Mouse (Mus musculus) heart, embryonic 11.5 days (tissue): ENCODE measurements around the gene Trmt1l. TPM values are rescaled to one million over a fixed set of nuclear protein-coding genes. Genes with fewer than 3 reads are reported as not detected.
"Not testable (repeated sequence)": the region's sequence is repeated elsewhere in the genome, so short reads cannot be mapped to it uniquely, and the experiment has no call there.

Experiments
- ATAC-seq: fragments of 200-750 bp; cut with Nextera tagmentation; replicated peaks from 2 replicates; pipeline ENCODE4 v1.8.0; 2017; ENCODE audit warnings: moderate library complexity; ENCODE audit not compliant: insufficient number of reproducible peaks, low FRiP score, low TSS enrichment
- H3K27ac ChIP-seq: fragments of 300-500 bp; sonication (generic); 2 replicates; pipeline ENCODE4 v1.5.1; 2014; ENCODE audit warnings: mild to moderate bottlenecking, low read depth, low read length
- H3K27me3 ChIP-seq: fragments of 300-500 bp; sonication (generic); 2 replicates; pipeline ENCODE4 v1.6.1; 2014; ENCODE audit warnings: mild to moderate bottlenecking, low read length, mixed read lengths; ENCODE audit not compliant: control insufficient read depth, insufficient read depth
- H3K36me3 ChIP-seq: fragments of 300-500 bp; sonication (generic); 2 replicates; pipeline ENCODE4 v1.6.1; 2014; ENCODE audit warnings: mild to moderate bottlenecking, low read length, moderate library complexity, mixed read lengths; ENCODE audit not compliant: control insufficient read depth, insufficient read depth
- H3K4me1 ChIP-seq: fragments of 300-500 bp; sonication (generic); 2 replicates; pipeline ENCODE4 v1.6.1; 2014; ENCODE audit warnings: low read length; ENCODE audit not compliant: control insufficient read depth, insufficient read depth
- H3K4me2 ChIP-seq: fragments of 300-500 bp; sonication (generic); 2 replicates; pipeline ENCODE4 v1.6.1; 2014; ENCODE audit warnings: mild to moderate bottlenecking, moderate library complexity
- H3K4me3 ChIP-seq: fragments of 300-500 bp; sonication (generic); 2 replicates; pipeline ENCODE4 v1.5.1; 2014; ENCODE audit warnings: low read depth, low read length
- H3K9ac ChIP-seq: fragments of 300-500 bp; sonication (generic); 2 replicates; pipeline ENCODE4 v1.6.1; 2014; ENCODE audit warnings: mild to moderate bottlenecking, low read depth, low read length, moderate library complexity
- H3K9me3 ChIP-seq: fragments of 300-500 bp; sonication (generic); replicated peaks from 2 replicates; pipeline ENCODE4 v1.6.1; 2016; ENCODE audit warnings: low read length; ENCODE audit not compliant: control insufficient read depth
- WGBS: fragments of 180-500 bp; shearing (Covaris S2); extraction: QIAGEN DNeasy Blood & Tissue Kit; methylation state at CpG from one replicate; pipeline ENCODE4 v1.1.7; 2014; ENCODE audit not compliant: insufficient replicate concordance; 5-methylcytosine and 5-hydroxymethylcytosine counted together
- polyA plus RNA-seq: library from polyadenylated mRNA; unstranded; fragments of >200 nt; fragmentation: Nextera tagmentation; extraction: Ambion mirVana; gene quantifications from 2 replicates; pipeline ENCODE4 v1.2.1, GENCODE M21; 2014

Trmt1l gene
- polyA plus RNA-seq, 1 experiment from 2014 or later, result 45.7 TPM

DNA sequence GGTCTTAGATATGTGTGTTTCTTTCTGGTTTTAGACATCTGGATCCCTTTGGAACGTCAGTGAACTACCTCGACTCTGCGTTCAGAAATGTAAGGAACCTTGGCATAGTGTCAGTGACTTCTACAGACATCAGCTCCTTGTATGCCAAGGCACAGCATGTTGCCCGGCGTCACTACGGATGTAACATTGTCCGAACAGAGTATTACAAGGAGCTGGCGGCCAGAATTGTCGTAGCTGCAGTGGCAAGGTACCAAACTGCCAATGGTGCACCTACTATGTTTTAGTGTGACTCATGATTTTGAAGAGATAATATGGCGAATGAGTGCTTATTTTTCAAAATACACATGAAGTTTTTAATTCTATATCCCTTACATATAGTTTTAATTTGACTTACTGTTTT, 21.5 kb downstream of the Trmt1l start:
- ATAC-seq, result no peak

DNA sequence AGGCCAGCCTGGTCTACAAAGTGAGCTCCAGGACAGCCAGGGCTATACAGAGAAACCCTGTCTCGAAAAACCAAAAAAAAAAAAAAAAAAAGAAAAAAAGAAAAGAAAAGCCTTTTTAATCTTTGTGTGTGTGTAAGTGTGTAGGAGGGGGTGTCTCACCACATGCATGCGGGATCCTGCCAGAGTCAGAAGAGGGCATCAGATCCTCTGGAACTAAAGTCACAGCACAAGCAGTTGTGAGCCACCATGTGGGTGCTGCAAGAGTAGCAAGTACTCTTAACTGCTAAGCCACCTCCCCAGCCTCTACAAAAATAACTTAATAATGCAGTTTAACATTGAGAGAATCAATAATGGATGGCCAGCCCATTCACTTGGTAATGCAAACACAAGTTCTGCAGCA, 22.5 kb downstream of the Trmt1l start:
- Histone ChIP-seq H3K9me3 (no peaks in the 10 kb centered on the region), H3K9ac (no peak overlapping the region), H3K27ac (no peak overlapping the region), H3K27me3 (no peaks in the 10 kb centered on the region), H3K4me2 (no peak overlapping the region), H3K36me3 (peaks cover 41% of the 10 kb centered on the region), H3K4me3 (no peak overlapping the region), H3K4me1 (no peaks in the 10 kb centered on the region)
- WGBS, result 90% methylated on average over 1 of the region's 2 CpGs
- ATAC-seq, result no peak

More for the DNA sequence above, 21.5 kb downstream of the Trmt1l start:
- H3K9ac ChIP-seq, result no peak overlapping the region
- H3K27ac ChIP-seq, result no peak overlapping the region
- H3K27me3 ChIP-seq, result no peaks in the 10 kb centered on the region
- WGBS, result 95% methylated on average over 10 of the region's 10 CpGs
- no peak overlapping the region for H3K4me3 ChIP-seq
- no peak overlapping the region for H3K4me2 ChIP-seq
- H3K36me3 ChIP-seq, result peaks cover 50% of the 10 kb centered on the region
- H3K9me3 ChIP-seq, result no peaks in the 10 kb centered on the region
- no peaks in the 10 kb centered on the region for H3K4me1 ChIP-seq

DNA sequence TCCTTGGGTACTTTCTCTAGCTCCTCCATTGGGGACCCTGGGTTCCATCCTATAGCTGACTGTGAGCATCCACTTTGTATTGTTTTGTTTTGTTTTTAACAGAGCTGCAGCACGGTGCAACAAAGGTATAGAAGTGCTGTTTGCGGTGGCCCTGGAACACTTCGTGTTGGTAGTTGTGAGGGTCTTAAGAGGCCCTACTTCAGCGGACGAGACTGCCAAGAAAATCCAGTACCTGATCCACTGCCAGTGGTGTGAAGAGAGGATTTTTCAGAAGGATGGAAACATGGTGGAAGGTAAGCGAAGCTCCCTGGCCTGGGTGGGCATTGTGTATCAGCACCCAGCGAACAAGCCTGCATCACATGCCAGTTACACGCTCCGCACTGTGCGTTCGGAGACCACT, 23.6 kb downstream of the Trmt1l start:
- peaks cover 43% of the 10 kb centered on the region for H3K36me3 ChIP-seq
- no peaks in the 10 kb centered on the region for H3K4me1 ChIP-seq
- no peak overlapping the region for H3K4me2 ChIP-seq
- no peak for ATAC-seq
- H3K9ac ChIP-seq, result no peak overlapping the region
- H3K9me3 ChIP-seq, result no peaks in the 10 kb centered on the region
- no peak overlapping the region for H3K27ac ChIP-seq
- 95% methylated on average over 11 of the region's 11 CpGs for WGBS
- H3K27me3 ChIP-seq, result no peaks in the 10 kb centered on the region
- no peak overlapping the region for H3K4me3 ChIP-seq

DNA sequence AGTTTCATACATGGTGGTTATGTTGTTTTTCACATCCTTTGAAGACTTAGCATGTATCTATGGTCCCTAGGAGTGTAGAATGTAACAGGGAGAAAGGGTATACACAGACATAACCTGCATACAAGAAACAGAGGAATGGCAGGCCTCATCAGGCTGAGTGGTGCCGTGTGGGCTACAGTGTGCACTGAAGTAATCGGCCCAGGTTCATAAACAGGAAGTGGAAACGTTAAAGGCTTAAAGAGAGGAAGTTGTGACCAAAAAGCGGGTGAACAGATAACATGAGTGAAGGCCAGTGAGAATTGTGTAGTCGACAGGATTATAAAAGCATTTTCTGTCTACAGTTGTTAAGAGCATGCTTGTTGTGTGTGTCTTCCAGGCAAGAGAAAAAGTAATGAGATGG, 28.7 kb downstream of the Trmt1l start:
- Histone ChIP-seq H3K36me3 (peaks cover 28% of the 10 kb centered on the region), H3K4me1 (no peaks in the 10 kb centered on the region), H3K27ac (no peak overlapping the region), H3K9me3 (no peaks in the 10 kb centered on the region), H3K27me3 (no peaks in the 10 kb centered on the region), H3K4me3 (no peak overlapping the region), H3K9ac (no peak overlapping the region), H3K4me2 (no peak overlapping the region)
- ATAC-seq, result no peak
- WGBS, result 65% methylated on average over 5 of the region's 5 CpGs

DNA sequence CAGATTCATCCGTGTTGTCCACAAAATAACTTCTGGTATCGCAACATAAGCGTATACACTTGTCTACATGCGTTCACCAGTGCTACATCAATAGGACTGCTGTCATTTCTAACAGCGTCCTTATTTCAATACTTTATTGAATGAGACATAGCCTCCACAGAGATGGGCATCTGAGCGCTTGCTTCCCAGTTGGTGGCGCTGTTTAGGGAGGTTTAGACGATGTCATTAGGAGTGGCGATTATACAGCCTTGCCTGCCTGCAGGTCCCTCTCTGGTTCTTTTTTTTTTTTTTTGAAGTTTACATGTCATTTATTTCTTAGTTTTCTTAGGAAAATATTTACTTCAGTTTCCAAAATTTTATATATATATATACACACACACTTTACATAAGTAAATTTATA, 32.9 kb downstream of the Trmt1l start:
- no peaks in the 10 kb centered on the region for H3K27me3 ChIP-seq
- no peak overlapping the region for H3K27ac ChIP-seq
- H3K4me2 ChIP-seq, result no peak overlapping the region
- no peak overlapping the region for H3K9ac ChIP-seq
- peaks cover 3% of the 10 kb centered on the region; the same call in 1 of the 2 replicates for H3K4me1 ChIP-seq
- H3K9me3 ChIP-seq, result no peaks in the 10 kb centered on the region
- peaks cover 8% of the 10 kb centered on the region; the same call in 1 of the 2 replicates for H3K36me3 ChIP-seq
- 78% methylated on average over 9 of the region's 9 CpGs for WGBS
- H3K4me3 ChIP-seq, result no peak overlapping the region
- no peak for ATAC-seq

DNA sequence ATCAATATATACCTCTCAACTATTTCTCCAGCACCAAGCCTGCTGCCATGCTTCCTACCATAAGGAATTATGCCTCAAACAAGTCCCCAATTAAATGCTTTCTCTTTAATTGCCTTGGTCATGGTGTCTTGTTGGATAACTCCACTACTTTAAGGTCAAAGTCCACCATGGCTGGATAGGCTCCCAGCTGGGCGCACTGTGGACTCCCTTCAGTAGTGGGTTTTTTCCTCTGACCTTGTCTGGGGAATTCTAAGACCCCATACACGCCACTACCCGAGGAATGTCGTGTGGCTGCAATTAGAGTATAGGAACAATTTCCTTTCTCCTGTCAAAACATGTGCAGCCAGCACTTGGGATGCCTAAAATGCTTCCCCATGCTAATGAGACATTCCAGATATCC, 36.6 kb downstream of the Trmt1l start:
- Histone ChIP-seq H3K9me3 (no peaks in the 10 kb centered on the region), H3K4me1 (peaks cover 3% of the 10 kb centered on the region; the same call in 1 of the 2 replicates), H3K4me2 (no peak overlapping the region), H3K4me3 (no peak overlapping the region), H3K27ac (no peak overlapping the region), H3K9ac (no peak overlapping the region), H3K36me3 (peaks cover 8% of the 10 kb centered on the region; the same call in 1 of the 2 replicates), H3K27me3 (no peaks in the 10 kb centered on the region)
- WGBS, result 42% methylated on average over 4 of the region's 4 CpGs
- no peak for ATAC-seq

DNA sequence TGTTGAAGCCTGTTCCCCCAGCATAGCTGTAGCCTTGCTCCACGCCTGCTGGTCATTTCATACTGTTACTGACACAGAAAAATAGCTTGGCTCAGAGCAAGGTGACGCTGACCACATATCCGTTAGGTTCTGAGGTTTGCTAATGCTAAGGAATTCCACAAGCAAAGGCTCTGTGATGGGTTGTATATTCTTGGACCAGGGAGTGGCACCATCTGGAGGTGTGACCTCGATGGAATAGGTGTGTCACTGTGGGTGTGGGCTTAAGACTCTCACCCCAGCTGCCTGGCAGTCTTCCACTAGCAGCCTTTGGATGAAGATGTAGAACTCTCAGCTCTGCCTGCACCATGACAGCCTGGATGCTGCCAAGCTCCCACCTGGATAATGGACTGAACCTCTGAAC, 38.2 kb downstream of the Trmt1l start:
- Histone ChIP-seq H3K4me3 (no peak overlapping the region), H3K4me1 (peaks cover 3% of the 10 kb centered on the region; the same call in 1 of the 2 replicates), H3K9ac (no peak overlapping the region), H3K36me3 (peaks cover 10% of the 10 kb centered on the region), H3K27me3 (no peaks in the 10 kb centered on the region), H3K4me2 (no peak overlapping the region), H3K27ac (no peak overlapping the region), H3K9me3 (no peaks in the 10 kb centered on the region)
- WGBS, result 84% methylated on average over 4 of the region's 4 CpGs
- ATAC-seq, result no peak

DNA sequence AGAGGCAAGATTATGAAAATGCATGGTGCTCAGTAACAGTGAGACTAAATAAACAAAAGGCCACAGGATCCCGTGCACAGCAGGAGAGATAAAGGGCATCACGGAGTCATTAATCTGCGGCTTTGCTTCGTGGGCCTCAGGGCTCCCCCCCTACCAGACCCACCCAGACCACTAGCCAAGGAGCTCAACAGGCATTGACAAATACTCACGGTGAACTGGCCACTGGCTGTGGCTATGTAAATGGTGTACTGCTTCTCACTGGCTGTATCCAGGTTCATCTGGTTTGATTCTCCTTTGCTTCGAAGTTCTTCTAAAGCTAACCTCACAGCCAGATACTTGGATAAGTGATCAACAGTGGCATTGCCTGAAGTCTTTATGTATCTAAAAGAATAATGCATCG, 43.1 kb downstream of the Trmt1l start:
- Histone ChIP-seq H3K4me1 (no peaks in the 10 kb centered on the region), H3K27ac (no peak overlapping the region), H3K9me3 (no peaks in the 10 kb centered on the region), H3K4me2 (no peak overlapping the region), H3K4me3 (no peak overlapping the region), H3K36me3 (peaks cover 36% of the 10 kb centered on the region), H3K9ac (no peak overlapping the region), H3K27me3 (no peaks in the 10 kb centered on the region)
- ATAC-seq, result no peak
- 71% methylated on average over 7 of the region's 7 CpGs for WGBS

DNA sequence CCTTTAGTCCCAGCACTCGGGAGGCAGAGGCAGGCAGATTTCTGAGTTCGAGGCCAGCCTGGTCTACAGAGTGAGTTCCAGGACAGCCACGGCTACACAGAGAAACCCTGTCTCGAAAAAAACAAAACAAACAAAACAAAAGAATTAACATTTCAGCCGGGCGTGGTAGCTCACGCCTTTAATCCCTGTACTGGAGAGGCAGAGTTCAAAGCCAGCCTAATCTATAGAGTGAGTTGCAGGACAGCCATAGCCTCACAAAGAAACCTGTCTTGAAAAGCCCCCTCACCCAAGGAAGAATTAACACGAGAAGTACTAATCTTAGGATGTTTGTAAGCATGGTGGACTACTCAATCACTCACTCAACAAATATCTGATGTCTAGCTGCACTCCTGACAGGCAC, 44.0 kb downstream of the Trmt1l start:
- not testable (repeated sequence) for H3K4me3 ChIP-seq, H3K4me2 ChIP-seq, ATAC-seq, H3K27ac ChIP-seq, H3K4me1 ChIP-seq, H3K9ac ChIP-seq, H3K9me3 ChIP-seq, H3K27me3 ChIP-seq
- 92% methylated on average over 8 of the region's 8 CpGs for WGBS
- H3K36me3 ChIP-seq, result peaks cover 41% of the 10 kb centered on the region
